Mouse (Mus musculus): ENCODE measurements around the gene Zfp148. TPM values are rescaled to one million over a fixed set of nuclear protein-coding genes. Genes with fewer than 3 reads are reported as not detected.
A peak's percentile ranks its signal among the peaks of the same experiment; 100 is the strongest.

The Zfp148 gene
- polyA plus RNA-seq, 1 experiment, result 6.5 TPM

GRCm38 (mm10) chr16:33373326-33373725, 7.3 kb upstream of the Zfp148 start:
- no peak overlapping the region for H3K4me3 ChIP-seq (ENCODE audit: insufficient read depth, poor library complexity, severe bottlenecking)
- H3K36me3 ChIP-seq (ENCODE audit: control insufficient read depth, insufficient read depth), result no peaks in the 10 kb centered on the region
- no peaks in the 10 kb centered on the region for H3K79me3 ChIP-seq (ENCODE audit: low read depth)
- no peak for TF ChIP-seq MYOD1 (IDR thresholded peaks at IDR 0.05; ENCODE audit: control insufficient read depth, insufficient read length, low read depth)
- TF ChIP-seq MYOG (IDR thresholded peaks at IDR 0.05; ENCODE audit: control insufficient read depth, extremely low read depth, insufficient read length), result no peak
- TF ChIP-seq MAX (IDR thresholded peaks at IDR 0.05), result no peak
- no peak for TF ChIP-seq FOSL1 (IDR thresholded peaks at IDR 0.05; ENCODE audit: insufficient read depth, low read length, poor library complexity, severe bottlenecking)
- TF ChIP-seq USF1 (IDR thresholded peaks at IDR 0.05; ENCODE audit: low read depth), result no peak
- no peak for TF ChIP-seq CTCF (IDR thresholded peaks at IDR 0.05; ENCODE audit: control insufficient read depth, insufficient read depth, insufficient read length)
- no peak for TF ChIP-seq CEBPB (IDR thresholded peaks at IDR 0.05; ENCODE audit: low read depth)
- H3ac ChIP-seq (ENCODE audit: control insufficient read depth, insufficient read length, low read depth), result no peak overlapping the region
- H3K79me2 ChIP-seq (ENCODE audit: control insufficient read depth, insufficient read depth), result no peaks in the 10 kb centered on the region
- H3K27me3 ChIP-seq (ENCODE audit: control insufficient read depth, insufficient read depth, insufficient read length), result no peaks in the 10 kb centered on the region

- Histone ChIP-seq H3K27me3 (ENCODE audit: control insufficient read depth, insufficient read depth, insufficient read length) (no peaks in the 10 kb centered on the region), H3K79me2 (ENCODE audit: control insufficient read depth, insufficient read depth) (peaks cover 5% of the 10 kb centered on the region), H3K79me3 (ENCODE audit: low read depth) (peaks cover 1% of the 10 kb centered on the region), H3K4me3 (ENCODE audit: insufficient read depth, poor library complexity, severe bottlenecking) (no peak overlapping the region), H3K36me3 (ENCODE audit: control insufficient read depth, insufficient read depth) (no peaks in the 10 kb centered on the region), H3ac (ENCODE audit: control insufficient read depth, insufficient read length, low read depth) (no peak overlapping the region)
- TF ChIP-seq MAX (IDR thresholded peaks at IDR 0.05) (no peak), MYOG (IDR thresholded peaks at IDR 0.05; ENCODE audit: control insufficient read depth, extremely low read depth, insufficient read length) (no peak), CTCF (IDR thresholded peaks at IDR 0.05; ENCODE audit: control insufficient read depth, insufficient read depth, insufficient read length) (no peak), CEBPB (IDR thresholded peaks at IDR 0.05; ENCODE audit: low read depth) (no peak), MYOD1 (IDR thresholded peaks at IDR 0.05; ENCODE audit: control insufficient read depth, insufficient read length, low read depth) (no peak), USF1 (IDR thresholded peaks at IDR 0.05; ENCODE audit: low read depth) (no peak), FOSL1 (IDR thresholded peaks at IDR 0.05; ENCODE audit: insufficient read depth, low read length, poor library complexity, severe bottlenecking) (no peak)
These were observed 4.4 kb upstream of the Zfp148 start for GRCm38 (mm10) chr16:33376266-33376665.

GRCm38 (mm10) chr16:33379219-33379943, 1.3 kb upstream of the Zfp148 start:
- H3K79me3 ChIP-seq (ENCODE audit: low read depth), result peaks cover 31% of the 10 kb centered on the region
- H3K36me3 ChIP-seq (ENCODE audit: control insufficient read depth, insufficient read depth), result peaks cover 2% of the 10 kb centered on the region
- H3ac ChIP-seq (ENCODE audit: control insufficient read depth, insufficient read length, low read depth), result no peak overlapping the region
- no peaks in the 10 kb centered on the region for H3K27me3 ChIP-seq (ENCODE audit: control insufficient read depth, insufficient read depth, insufficient read length)
- no peak for TF ChIP-seq FOSL1 (IDR thresholded peaks at IDR 0.05; ENCODE audit: insufficient read depth, low read length, poor library complexity, severe bottlenecking)
- no peak for TF ChIP-seq USF1 (IDR thresholded peaks at IDR 0.05; ENCODE audit: low read depth)
- no peak for TF ChIP-seq MYOG (IDR thresholded peaks at IDR 0.05; ENCODE audit: control insufficient read depth, extremely low read depth, insufficient read length)
- TF ChIP-seq CTCF (IDR thresholded peaks at IDR 0.05; ENCODE audit: control insufficient read depth, insufficient read depth, insufficient read length), result no peak
- no peak for TF ChIP-seq MYOD1 (IDR thresholded peaks at IDR 0.05; ENCODE audit: control insufficient read depth, insufficient read length, low read depth)
- TF ChIP-seq CEBPB (IDR thresholded peaks at IDR 0.05; ENCODE audit: low read depth), result no peak
- no peak for TF ChIP-seq MAX (IDR thresholded peaks at IDR 0.05)
- H3K4me3 ChIP-seq (ENCODE audit: insufficient read depth, poor library complexity, severe bottlenecking), result peak overlapping the region; percentile 74
- H3K79me2 ChIP-seq (ENCODE audit: control insufficient read depth, insufficient read depth), result peaks cover 36% of the 10 kb centered on the region

GRCm38 (mm10) chr16:33380882-33381613, 412 bp downstream of the Zfp148 start:
- TF ChIP-seq MYOD1 (IDR thresholded peaks at IDR 0.05; ENCODE audit: control insufficient read depth, insufficient read length, low read depth) (no peak), MAX (IDR thresholded peaks at IDR 0.05) (no peak), CTCF (IDR thresholded peaks at IDR 0.05; ENCODE audit: control insufficient read depth, insufficient read depth, insufficient read length) (no peak), FOSL1 (IDR thresholded peaks at IDR 0.05; ENCODE audit: insufficient read depth, low read length, poor library complexity, severe bottlenecking) (no peak), CEBPB (IDR thresholded peaks at IDR 0.05; ENCODE audit: low read depth) (no peak), MYOG (IDR thresholded peaks at IDR 0.05; ENCODE audit: control insufficient read depth, extremely low read depth, insufficient read length) (no peak), USF1 (IDR thresholded peaks at IDR 0.05; ENCODE audit: low read depth) (no peak)
- Histone ChIP-seq H3K79me2 (ENCODE audit: control insufficient read depth, insufficient read depth) (peaks cover 53% of the 10 kb centered on the region), H3K27me3 (ENCODE audit: control insufficient read depth, insufficient read depth, insufficient read length) (no peaks in the 10 kb centered on the region), H3K79me3 (ENCODE audit: low read depth) (peaks cover 47% of the 10 kb centered on the region), H3K36me3 (ENCODE audit: control insufficient read depth, insufficient read depth) (peaks cover 3% of the 10 kb centered on the region), H3ac (ENCODE audit: control insufficient read depth, insufficient read length, low read depth) (peak overlapping the region; percentile 88), H3K4me3 (ENCODE audit: insufficient read depth, poor library complexity, severe bottlenecking) (peak overlapping the region; percentile 74)

GRCm38 (mm10) chr16:33381614-33382245, 1.1 kb downstream of the Zfp148 start:
- Histone ChIP-seq H3K27me3 (ENCODE audit: control insufficient read depth, insufficient read depth, insufficient read length) (no peaks in the 10 kb centered on the region), H3K79me2 (ENCODE audit: control insufficient read depth, insufficient read depth) (peaks cover 60% of the 10 kb centered on the region), H3ac (ENCODE audit: control insufficient read depth, insufficient read length, low read depth) (peak overlapping the region; percentile 74), H3K79me3 (ENCODE audit: low read depth) (peaks cover 54% of the 10 kb centered on the region), H3K36me3 (ENCODE audit: control insufficient read depth, insufficient read depth) (peaks cover 3% of the 10 kb centered on the region), H3K4me3 (ENCODE audit: insufficient read depth, poor library complexity, severe bottlenecking) (peak overlapping the region; percentile 74)
- TF ChIP-seq USF1 (IDR thresholded peaks at IDR 0.05; ENCODE audit: low read depth), result no peak
- TF ChIP-seq CTCF (IDR thresholded peaks at IDR 0.05; ENCODE audit: control insufficient read depth, insufficient read depth, insufficient read length), result no peak
- TF ChIP-seq MYOG (IDR thresholded peaks at IDR 0.05; ENCODE audit: control insufficient read depth, extremely low read depth, insufficient read length), result no peak
- TF ChIP-seq MYOD1 (IDR thresholded peaks at IDR 0.05; ENCODE audit: control insufficient read depth, insufficient read length, low read depth), result no peak
- no peak for TF ChIP-seq CEBPB (IDR thresholded peaks at IDR 0.05; ENCODE audit: low read depth)
- TF ChIP-seq MAX (IDR thresholded peaks at IDR 0.05), result no peak
- TF ChIP-seq FOSL1 (IDR thresholded peaks at IDR 0.05; ENCODE audit: insufficient read depth, low read length, poor library complexity, severe bottlenecking), result no peak
